Mouse (Mus musculus) midbrain, embryonic 10.5 days (tissue): Measurements from ENCODE around the gene Cradd. TPM values are rescaled to one million over a fixed set of nuclear protein-coding genes. Genes with fewer than 3 reads are reported as not detected.

Source experiments
- DNase-seq: peaks from one replicate; pipeline ENCODE4 v3.0.0-alpha.2; 2017; ENCODE audit warnings: low spot score
- H3K27ac ChIP-seq: fragments of 300-500 bp; sonication (generic); replicated peaks from 2 replicates; pipeline ENCODE4 v1.5.1; 2016; ENCODE audit warnings: mild to moderate bottlenecking
- H3K27me3 ChIP-seq: fragments of 300-500 bp; sonication (generic); 2 replicates; pipeline ENCODE4 v1.6.1; 2016; ENCODE audit warnings: low read depth, mild to moderate bottlenecking; ENCODE audit not compliant: poor library complexity, severe bottlenecking
- H3K36me3 ChIP-seq: fragments of 300-500 bp; sonication (generic); 2 replicates; pipeline ENCODE4 v1.6.1; 2016; ENCODE audit warnings: mild to moderate bottlenecking, moderate library complexity
- H3K4me1 ChIP-seq: fragments of 300-500 bp; sonication (generic); 2 replicates; pipeline ENCODE4 v1.6.1; 2016
- H3K4me3 ChIP-seq: fragments of 300-500 bp; sonication (generic); 2 replicates; pipeline ENCODE4 v1.5.1; 2016; ENCODE audit warnings: mild to moderate bottlenecking, moderate library complexity
- H3K9me3 ChIP-seq: fragments of 300-500 bp; sonication (generic); replicated peaks from 2 replicates; pipeline ENCODE4 v1.6.1; 2016; ENCODE audit warnings: mild to moderate bottlenecking
- WGBS: fragments of 180-500 bp; shearing (Covaris S2); methylation state at CpG from one replicate; pipeline ENCODE4 v1.1.7; 2016; 5-methylcytosine and 5-hydroxymethylcytosine counted together
- polyA plus RNA-seq: library from polyadenylated mRNA; unstranded; fragments of >200 nt; fragmentation: Nextera tagmentation; extraction: Ambion mirVana; gene quantifications from 2 replicates; pipeline ENCODE4 v1.2.1, GENCODE M21; 2016

Gene Cradd
- polyA plus RNA-seq, 1 experiment from 2014 or later: 14.4 TPM

DNA sequence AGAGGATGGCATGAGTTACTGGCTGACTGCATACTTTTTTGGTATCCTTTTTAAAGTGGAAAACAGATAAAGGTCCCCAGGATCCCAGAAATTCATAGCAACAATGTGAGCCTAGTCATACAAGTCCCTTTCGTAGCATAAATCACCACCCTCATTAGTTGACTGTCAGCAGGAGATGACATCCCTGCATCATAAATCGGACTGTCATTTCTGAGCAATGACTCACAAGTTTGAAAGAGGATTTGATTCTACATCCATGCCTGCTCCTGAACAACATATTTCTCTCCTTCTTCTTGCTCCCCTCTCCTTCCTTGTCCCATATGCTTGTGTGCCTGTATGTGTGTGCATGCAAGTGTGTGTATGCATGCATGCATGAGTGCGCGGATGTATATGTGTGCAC lies 129.2 kb downstream of the Cradd start:
- Histone ChIP-seq H3K27me3 (no peaks in the 10 kb centered on the region), H3K27ac (no peak overlapping the region), H3K4me1 (peaks cover 14% of the 10 kb centered on the region), H3K36me3 (no peaks in the 10 kb centered on the region), H3K4me3 (no peak overlapping the region), H3K9me3 (no peaks in the 10 kb centered on the region)
- DNase-seq: no peak
- WGBS: 94% methylated on average over 4 of the region's 4 CpGs

DNA sequence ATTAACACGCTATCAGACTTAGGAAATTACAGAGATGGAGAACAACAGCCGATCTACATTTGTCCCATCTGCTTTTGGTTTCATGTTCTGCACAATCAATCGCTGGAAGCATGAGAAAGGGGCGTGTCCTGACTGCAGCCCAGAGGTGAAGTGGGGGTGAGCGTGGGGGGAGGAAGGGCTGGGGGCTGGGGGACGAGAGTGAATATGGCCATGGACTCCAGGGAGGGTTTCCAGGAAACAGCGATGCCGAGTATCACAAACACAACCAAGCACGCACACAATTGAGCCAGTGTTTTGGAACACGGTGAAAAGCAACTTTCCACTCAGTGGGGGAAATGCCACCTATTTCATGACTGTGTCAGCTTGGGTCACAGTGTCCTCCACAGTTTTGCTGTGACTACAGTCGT lies 130.1 kb downstream of the Cradd start:
- Histone ChIP-seq H3K27ac (no peak overlapping the region), H3K9me3 (no peaks in the 10 kb centered on the region; the same call in 1 of the 2 replicates), H3K4me3 (no peak overlapping the region), H3K4me1 (peaks cover 9% of the 10 kb centered on the region; the same call in 1 of the 2 replicates), H3K27me3 (no peaks in the 10 kb centered on the region), H3K36me3 (no peaks in the 10 kb centered on the region)
- WGBS: 77% methylated on average over 11 of the region's 11 CpGs
- no peak for DNase-seq

DNA sequence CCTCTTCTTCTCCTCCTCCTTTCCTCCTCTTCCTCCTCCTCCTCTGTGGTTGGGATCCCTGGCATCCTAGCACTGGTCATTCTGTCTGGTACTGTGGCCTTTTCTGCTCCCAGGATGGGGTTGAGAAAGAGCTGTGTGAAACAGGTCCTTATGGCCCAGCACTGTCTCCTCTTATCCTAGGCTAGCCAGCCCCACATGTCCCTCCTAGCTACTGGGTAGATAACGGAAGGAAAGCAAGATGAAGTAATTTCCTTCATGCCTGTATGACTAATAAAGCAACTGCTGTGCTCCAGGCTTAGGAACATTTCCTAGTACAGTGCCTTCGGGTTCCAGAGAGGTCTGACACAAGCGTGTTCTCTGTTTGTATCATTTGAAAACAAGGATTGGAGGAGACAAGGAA lies 132.1 kb downstream of the Cradd start:
- H3K4me1 ChIP-seq: peaks cover 9% of the 10 kb centered on the region; the same call in 1 of the 2 replicates
- H3K27me3 ChIP-seq: no peaks in the 10 kb centered on the region
- no peak overlapping the region for H3K4me3 ChIP-seq
- 91% methylated on average over 3 of the region's 3 CpGs for WGBS
- H3K9me3 ChIP-seq: no peaks in the 10 kb centered on the region; the same call in 1 of the 2 replicates
- no peak for DNase-seq
- H3K36me3 ChIP-seq: no peaks in the 10 kb centered on the region
- no peak overlapping the region for H3K27ac ChIP-seq

DNA sequence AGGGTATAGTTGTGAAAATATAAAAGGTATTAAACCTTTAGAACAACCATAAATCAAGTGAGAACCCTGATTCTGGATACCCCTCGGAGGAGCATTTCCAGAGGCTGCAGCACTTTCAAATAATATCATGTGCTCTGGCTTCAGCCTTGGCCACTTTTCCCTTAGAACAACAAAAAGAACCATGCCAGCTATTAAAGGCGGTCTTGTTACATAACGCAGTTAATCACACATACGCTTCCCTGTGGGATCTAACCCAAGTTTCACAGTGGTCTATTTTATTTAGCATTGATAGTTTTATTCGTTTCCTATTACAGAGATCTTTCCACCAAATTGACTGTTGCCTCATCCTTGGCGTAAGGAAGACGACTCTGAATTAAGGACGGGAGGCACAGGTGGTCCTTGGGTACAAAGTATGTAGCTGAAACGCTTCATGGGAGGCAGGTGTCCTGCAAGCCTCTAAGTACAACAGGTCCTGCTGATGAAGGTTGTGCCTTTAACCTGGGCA lies 132.7 kb downstream of the Cradd start:
- Histone ChIP-seq H3K27ac (no peak overlapping the region), H3K27me3 (no peaks in the 10 kb centered on the region), H3K4me1 (peaks cover 9% of the 10 kb centered on the region; the same call in 1 of the 2 replicates), H3K4me3 (no peak overlapping the region), H3K36me3 (no peaks in the 10 kb centered on the region), H3K9me3 (peaks cover 5% of the 10 kb centered on the region; the same call in 1 of the 2 replicates)
- DNase-seq: no peak
- 93% methylated on average over 9 of the region's 9 CpGs for WGBS

DNA sequence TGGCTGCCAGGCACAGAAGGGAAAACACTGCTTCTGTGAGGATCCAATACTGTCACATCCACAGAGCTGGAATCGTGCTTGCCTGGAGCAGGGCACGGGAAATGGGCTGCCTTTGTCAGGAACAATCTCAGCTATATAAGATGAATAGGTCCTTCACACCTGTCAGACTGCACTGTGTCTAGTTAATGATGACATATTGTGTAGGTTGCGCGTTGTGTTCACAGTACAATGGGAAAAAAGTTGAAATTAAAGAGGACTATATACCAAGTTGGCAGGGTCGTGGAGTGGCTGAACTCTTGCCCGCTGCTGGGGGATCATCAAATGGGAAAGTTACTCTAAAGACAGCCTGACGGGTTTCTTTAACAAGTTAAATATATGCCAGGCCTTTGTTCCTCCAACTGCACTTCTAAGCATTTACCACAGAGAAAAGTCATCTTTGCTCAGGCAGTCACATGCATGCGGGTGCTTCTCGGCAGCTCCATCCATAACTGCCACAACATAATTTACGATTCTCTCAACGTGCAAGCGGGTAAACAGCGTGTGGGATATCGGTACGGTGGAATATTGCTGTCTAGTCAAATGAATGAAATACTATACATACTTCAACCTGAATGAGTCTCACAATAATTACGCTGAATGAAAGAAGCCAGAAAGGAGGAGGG lies 134.3 kb downstream of the Cradd start:
- 95% methylated on average over 16 of the region's 16 CpGs for WGBS
- H3K9me3 ChIP-seq: peaks cover 5% of the 10 kb centered on the region; the same call in 1 of the 2 replicates
- DNase-seq: no peak
- H3K4me1 ChIP-seq: peaks cover 9% of the 10 kb centered on the region; the same call in 1 of the 2 replicates
- no peak overlapping the region for H3K4me3 ChIP-seq
- no peaks in the 10 kb centered on the region for H3K27me3 ChIP-seq
- H3K36me3 ChIP-seq: no peaks in the 10 kb centered on the region
- H3K27ac ChIP-seq: no peak overlapping the region

DNA sequence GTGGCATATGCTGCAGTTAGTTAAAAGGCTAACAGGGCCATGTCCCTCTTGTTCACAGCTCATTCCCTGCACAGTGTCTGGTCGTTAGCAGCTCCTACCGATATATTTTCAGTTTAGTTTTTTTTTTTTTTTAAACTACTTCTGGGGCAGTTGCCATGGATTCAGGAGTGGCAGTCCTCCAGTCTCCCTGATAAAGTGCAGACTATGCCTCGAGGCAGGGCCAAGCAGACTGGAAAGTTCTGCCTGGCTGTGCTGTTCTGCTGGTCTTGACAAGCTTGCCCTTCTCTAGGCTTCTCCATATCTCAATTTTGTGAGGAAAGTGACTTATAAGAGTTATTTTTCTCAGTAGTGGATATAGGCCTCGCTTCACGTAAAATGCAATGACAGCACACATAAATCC lies 139.7 kb downstream of the Cradd start:
- H3K9me3 ChIP-seq: peaks cover 5% of the 10 kb centered on the region; the same call in 1 of the 2 replicates
- 91% methylated on average over 5 of the region's 5 CpGs for WGBS
- no peaks in the 10 kb centered on the region for H3K36me3 ChIP-seq
- no peak overlapping the region for H3K27ac ChIP-seq
- H3K27me3 ChIP-seq: no peaks in the 10 kb centered on the region
- H3K4me3 ChIP-seq: no peak overlapping the region
- DNase-seq: no peak
- no peaks in the 10 kb centered on the region for H3K4me1 ChIP-seq

DNA sequence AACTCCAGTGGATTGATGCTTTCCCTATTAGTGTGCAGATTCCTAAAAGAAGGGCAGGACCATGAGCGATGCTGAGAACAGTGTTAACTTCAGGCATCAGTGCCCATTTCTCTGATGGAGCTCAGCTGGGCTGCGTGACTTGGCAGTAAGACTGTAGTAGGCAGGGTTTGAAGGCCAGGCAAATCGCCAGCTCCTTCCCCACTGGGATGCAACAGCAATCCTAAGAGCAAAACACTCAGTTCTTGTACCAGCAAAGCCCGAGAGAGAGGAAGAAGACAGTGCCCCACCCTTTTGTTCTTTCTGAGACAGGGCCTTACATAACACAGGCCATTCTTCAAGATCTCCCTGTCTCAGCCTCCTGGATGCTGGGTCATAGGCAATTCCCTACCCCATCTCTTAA lies 140.9 kb downstream of the Cradd start:
- Histone ChIP-seq H3K27me3 (no peaks in the 10 kb centered on the region), H3K4me3 (no peak overlapping the region), H3K27ac (no peak overlapping the region), H3K9me3 (peaks cover 5% of the 10 kb centered on the region; the same call in 1 of the 2 replicates), H3K4me1 (no peaks in the 10 kb centered on the region), H3K36me3 (no peaks in the 10 kb centered on the region)
- 89% methylated on average over 4 of the region's 4 CpGs for WGBS
- DNase-seq: no peak

DNA sequence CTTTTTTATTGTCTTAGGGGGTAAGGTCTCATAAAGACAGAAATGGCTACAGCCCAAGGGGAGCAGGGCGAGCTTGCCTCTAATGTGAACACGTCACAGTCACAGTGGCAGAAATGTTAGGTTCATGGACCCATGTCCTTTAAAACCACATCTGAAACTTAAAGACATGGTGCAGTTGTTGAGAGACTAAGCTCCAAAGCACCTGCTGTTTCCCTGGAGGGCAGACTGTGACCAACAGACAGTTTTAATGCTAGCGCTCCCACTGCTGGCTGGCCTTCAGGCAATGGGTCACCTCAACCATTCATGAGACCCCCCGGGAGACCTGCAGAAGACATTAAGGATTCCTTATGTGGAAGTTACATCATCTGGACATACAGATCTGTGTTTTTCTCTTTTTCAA lies 141.5 kb downstream of the Cradd start:
- Histone ChIP-seq H3K36me3 (no peaks in the 10 kb centered on the region), H3K27me3 (no peaks in the 10 kb centered on the region), H3K27ac (no peak overlapping the region), H3K4me3 (no peak overlapping the region), H3K4me1 (no peaks in the 10 kb centered on the region), H3K9me3 (peaks cover 5% of the 10 kb centered on the region; the same call in 1 of the 2 replicates)
- no peak for DNase-seq
- 89% methylated on average over 4 of the region's 4 CpGs for WGBS

DNA sequence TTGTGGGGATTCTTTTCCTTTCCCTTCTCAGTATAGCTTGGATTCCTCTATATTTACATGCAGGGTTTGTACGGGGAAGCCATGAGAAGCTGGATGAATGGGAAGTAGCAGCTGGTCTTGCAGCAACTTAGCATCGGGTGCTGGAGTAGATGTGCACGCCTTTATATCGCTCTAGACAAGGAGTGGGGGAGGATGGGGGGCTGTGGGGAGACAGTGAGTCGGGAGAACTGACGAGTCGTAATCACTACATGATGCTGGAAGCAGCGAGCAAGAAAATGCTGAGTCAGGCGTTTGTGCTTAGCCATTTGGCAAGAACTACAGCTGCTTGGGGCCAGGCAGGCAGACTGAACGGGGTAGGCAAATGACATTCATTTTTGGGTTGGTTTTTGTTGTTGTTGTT lies 142.4 kb downstream of the Cradd start:
- H3K4me3 ChIP-seq: no peak overlapping the region
- no peaks in the 10 kb centered on the region for H3K27me3 ChIP-seq
- DNase-seq: no peak
- H3K4me1 ChIP-seq: no peaks in the 10 kb centered on the region
- 83% methylated on average over 10 of the region's 10 CpGs for WGBS
- peaks cover 2% of the 10 kb centered on the region; the same call in 1 of the 2 replicates for H3K9me3 ChIP-seq
- H3K36me3 ChIP-seq: no peaks in the 10 kb centered on the region
- no peak overlapping the region for H3K27ac ChIP-seq

DNA sequence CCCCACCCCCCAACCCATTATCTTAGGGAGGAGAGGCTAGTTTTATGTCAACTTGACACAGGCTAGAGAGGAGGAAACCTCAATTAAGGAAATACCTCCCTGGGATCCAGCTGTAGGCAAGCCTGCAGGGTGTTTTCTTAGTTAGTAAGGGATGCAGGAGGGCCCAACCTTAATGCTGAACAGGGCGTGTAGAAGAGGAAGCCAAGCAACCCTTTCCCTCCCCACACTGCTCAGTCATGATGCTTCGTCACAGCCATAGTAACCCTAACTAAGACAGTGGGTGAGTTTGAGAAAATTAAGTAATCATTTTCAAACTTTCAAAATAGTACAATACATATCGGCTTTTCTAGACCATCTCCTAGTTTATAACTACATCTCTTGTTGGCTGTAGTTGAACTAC lies 143.0 kb downstream of the Cradd start:
- H3K4me1 ChIP-seq: 0 out of 2 replicates have a peak, but pooled peaks cover under 1% of the 10 kb centered on the region
- WGBS: 89% methylated on average over 3 of the region's 3 CpGs
- no peak overlapping the region for H3K4me3 ChIP-seq
- no peaks in the 10 kb centered on the region; the same call in 1 of the 2 replicates for H3K9me3 ChIP-seq
- no peaks in the 10 kb centered on the region for H3K36me3 ChIP-seq
- DNase-seq: no peak
- H3K27ac ChIP-seq: no peak overlapping the region
- no peaks in the 10 kb centered on the region for H3K27me3 ChIP-seq

DNA sequence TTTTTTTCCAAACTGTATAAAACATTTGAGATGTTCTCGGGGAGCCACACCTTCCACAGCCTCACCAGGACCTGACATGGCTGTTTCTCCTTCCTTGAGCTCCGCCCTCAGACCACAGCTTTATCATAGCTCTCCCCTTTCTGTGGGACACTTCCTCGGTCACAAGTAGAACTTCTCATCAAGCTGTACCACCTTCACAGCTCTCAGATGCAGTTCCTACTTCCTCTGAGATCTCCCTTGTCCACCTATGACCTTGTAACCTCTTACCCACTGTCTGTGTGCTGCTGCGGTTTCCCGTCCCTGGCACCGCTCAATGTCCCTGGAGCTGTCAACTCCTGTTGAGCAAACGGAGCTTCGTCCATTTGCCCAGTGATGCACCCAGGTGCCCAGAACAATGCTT lies 143.8 kb downstream of the Cradd start:
- Histone ChIP-seq H3K4me1 (peaks cover 7% of the 10 kb centered on the region), H3K9me3 (no peaks in the 10 kb centered on the region), H3K27me3 (0 out of 2 replicates have a peak, but pooled peaks cover 4% of the 10 kb centered on the region), H3K4me3 (no peak overlapping the region), H3K36me3 (no peaks in the 10 kb centered on the region), H3K27ac (no peak overlapping the region)
- DNase-seq: no peak
- 93% methylated on average over 8 of the region's 8 CpGs for WGBS

DNA sequence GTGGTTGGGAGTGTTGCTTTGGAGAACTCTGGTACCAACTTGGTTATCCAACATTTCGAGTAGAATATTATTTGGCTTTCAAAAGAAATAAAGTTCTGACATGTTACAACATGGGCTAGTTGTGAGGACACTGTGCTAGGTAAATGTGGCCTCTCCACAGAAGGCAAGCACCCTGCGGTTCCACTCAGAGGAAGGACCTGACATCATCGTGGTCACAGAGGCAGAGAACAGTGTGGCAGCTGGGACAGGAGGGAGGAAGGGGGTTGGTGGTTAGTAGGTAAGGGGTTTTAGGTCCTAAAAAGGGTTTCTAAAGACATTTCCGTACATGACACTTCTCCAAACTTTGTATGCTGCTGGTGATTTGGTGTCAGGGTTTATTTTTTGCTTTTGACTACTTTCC lies 145.1 kb downstream of the Cradd start:
- H3K27ac ChIP-seq: no peak overlapping the region
- H3K27me3 ChIP-seq: 0 out of 2 replicates have a peak, but pooled peaks cover 4% of the 10 kb centered on the region
- no peaks in the 10 kb centered on the region for H3K36me3 ChIP-seq
- H3K4me1 ChIP-seq: peaks cover 20% of the 10 kb centered on the region
- no peaks in the 10 kb centered on the region for H3K9me3 ChIP-seq
- 82% methylated on average over 4 of the region's 4 CpGs for WGBS
- H3K4me3 ChIP-seq: no peak overlapping the region
- DNase-seq: no peak

DNA sequence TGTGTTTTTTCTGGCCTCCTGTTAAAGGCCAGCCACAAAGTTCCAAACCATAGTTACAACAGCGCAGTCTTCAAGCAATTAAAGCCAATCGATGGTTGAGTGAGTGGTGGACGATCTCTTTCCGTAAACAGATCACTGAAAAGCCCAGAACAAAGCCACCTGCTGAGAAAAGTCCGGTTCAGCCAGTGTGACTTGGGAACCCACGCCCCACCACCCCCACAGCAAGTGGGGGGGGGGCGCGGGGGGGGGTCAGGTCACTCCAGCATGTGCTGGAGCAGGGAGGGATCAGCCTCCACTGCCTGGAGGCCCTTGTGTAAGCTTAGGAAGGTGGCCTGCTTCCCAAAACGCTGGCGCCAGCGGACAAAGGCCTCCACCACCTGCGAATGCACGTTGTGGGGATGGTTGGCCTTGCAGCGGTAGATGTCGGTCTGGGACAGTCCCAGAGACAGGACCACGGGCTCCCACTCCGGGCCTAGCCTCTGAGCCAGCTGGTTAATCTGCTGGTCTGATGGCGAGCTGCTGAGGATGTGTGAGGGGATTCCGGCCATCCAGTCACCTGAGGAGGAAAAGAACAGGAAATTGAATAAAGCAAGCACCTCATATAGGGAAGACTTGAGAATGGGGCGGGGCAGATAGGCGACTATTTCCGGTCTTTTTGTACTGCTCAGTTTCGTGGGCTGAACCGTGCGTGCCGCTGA lies 148.4 kb downstream of the Cradd start:
- no peaks in the 10 kb centered on the region for H3K9me3 ChIP-seq
- 37% methylated on average over 26 of the region's 26 CpGs for WGBS
- H3K27ac ChIP-seq: peak overlapping the region; percentile 59; the same call in 1 of the 2 replicates
- H3K4me1 ChIP-seq: peaks cover 22% of the 10 kb centered on the region
- H3K36me3 ChIP-seq: no peaks in the 10 kb centered on the region
- no peak overlapping the region for H3K4me3 ChIP-seq
- no peak for DNase-seq
- 0 out of 2 replicates have a peak, but pooled peaks cover 4% of the 10 kb centered on the region for H3K27me3 ChIP-seq
